Mouse (Mus musculus) C2C12 (cell line): Measurements from ENCODE around the gene Sidt1.

Experiments
- CEBPB ChIP-seq: IDR thresholded peaks from one replicate; pipeline ENCODE4 v1.6.1; 2011; ENCODE audit warnings: low read depth, mild to moderate bottlenecking, control low read depth, moderate library complexity
- CTCF ChIP-seq: IDR thresholded peaks from one replicate; pipeline ENCODE4 v1.5.1; 2011; ENCODE audit not compliant: control insufficient read depth, insufficient read depth, insufficient read length
- MAX ChIP-seq: IDR thresholded peaks from one replicate; pipeline ENCODE4 v1.6.1; 2011; ENCODE audit warnings: mild to moderate bottlenecking, control low read depth
- MYOD1 ChIP-seq: IDR thresholded peaks from one replicate; pipeline ENCODE4 v1.6.1; 2011; ENCODE audit warnings: low read depth; ENCODE audit not compliant: control insufficient read depth, insufficient read length
- USF1 ChIP-seq: IDR thresholded peaks from one replicate; pipeline ENCODE4 v1.6.1; 2011; ENCODE audit warnings: low read depth, mild to moderate bottlenecking, control low read depth, moderate library complexity

GRCm38 (mm10) chr16:44313422-44313821, 19.6 kb downstream of the Sidt1 start:
- TF ChIP-seq CTCF (no peak), MYOD1 (no peak), USF1 (no peak), MAX (no peak), CEBPB (no peak)
